Mouse (Mus musculus) midbrain, embryonic 15.5 days (tissue): ENCODE data around the gene Irf9. TPM values are rescaled to one million over a fixed set of nuclear protein-coding genes. Genes with fewer than 3 reads are reported as not detected.
A peak's percentile ranks its signal among the peaks of the same experiment; 100 is the strongest.

Experiments used
- ATAC-seq: fragments of 200-750 bp; cut with Nextera tagmentation; replicated peaks from 2 replicates; pipeline ENCODE4 v1.8.0; 2017; ENCODE audit warnings: moderate TSS enrichment
- H3K27ac ChIP-seq: fragments of 300-500 bp; sonication (generic); 2 replicates; pipeline ENCODE4 v1.5.1; 2015; ENCODE audit warnings: mild to moderate bottlenecking, inconsistent platforms
- H3K27me3 ChIP-seq: fragments of 300-500 bp; sonication (generic); replicated peaks from 2 replicates; pipeline ENCODE4 v1.6.1; 2015; ENCODE audit warnings: inconsistent platforms
- H3K36me3 ChIP-seq: fragments of 300-500 bp; sonication (generic); replicated peaks from 2 replicates; pipeline ENCODE4 v1.6.1; 2015; ENCODE audit warnings: inconsistent platforms
- H3K4me1 ChIP-seq: fragments of 300-500 bp; sonication (generic); 2 replicates; pipeline ENCODE4 v1.6.1; 2015; ENCODE audit warnings: inconsistent platforms
- H3K4me2 ChIP-seq: fragments of 300-500 bp; sonication (generic); 2 replicates; pipeline ENCODE4 v1.6.1; 2015; ENCODE audit warnings: inconsistent platforms, mild to moderate bottlenecking, moderate library complexity
- H3K4me3 ChIP-seq: fragments of 300-500 bp; sonication (generic); 2 replicates; pipeline ENCODE4 v1.5.1; 2015; ENCODE audit warnings: mild to moderate bottlenecking, inconsistent platforms
- H3K9ac ChIP-seq: fragments of 300-500 bp; sonication (generic); 2 replicates; pipeline ENCODE4 v1.6.1; 2015; ENCODE audit warnings: mild to moderate bottlenecking, inconsistent platforms
- H3K9me3 ChIP-seq: fragments of 300-500 bp; sonication (generic); 2 replicates; pipeline ENCODE4 v1.6.1; 2016; ENCODE audit warnings: inconsistent platforms
- WGBS: fragments of 180-500 bp; shearing (Covaris S2); methylation state at CpG from one replicate; pipeline ENCODE4 v1.1.7; 2015; ENCODE audit warnings: mixed read lengths; 5-methylcytosine and 5-hydroxymethylcytosine counted together
- polyA plus RNA-seq: library from polyadenylated mRNA; unstranded; fragments of >200 nt; fragmentation: Nextera tagmentation; extraction: Ambion mirVana; gene quantifications from 2 replicates; pipeline ENCODE4 v1.2.1, GENCODE M21; 2015

Irf9 gene
- polyA plus RNA-seq, 1 experiment from 2014 or later, result 10.0 TPM

DNA sequence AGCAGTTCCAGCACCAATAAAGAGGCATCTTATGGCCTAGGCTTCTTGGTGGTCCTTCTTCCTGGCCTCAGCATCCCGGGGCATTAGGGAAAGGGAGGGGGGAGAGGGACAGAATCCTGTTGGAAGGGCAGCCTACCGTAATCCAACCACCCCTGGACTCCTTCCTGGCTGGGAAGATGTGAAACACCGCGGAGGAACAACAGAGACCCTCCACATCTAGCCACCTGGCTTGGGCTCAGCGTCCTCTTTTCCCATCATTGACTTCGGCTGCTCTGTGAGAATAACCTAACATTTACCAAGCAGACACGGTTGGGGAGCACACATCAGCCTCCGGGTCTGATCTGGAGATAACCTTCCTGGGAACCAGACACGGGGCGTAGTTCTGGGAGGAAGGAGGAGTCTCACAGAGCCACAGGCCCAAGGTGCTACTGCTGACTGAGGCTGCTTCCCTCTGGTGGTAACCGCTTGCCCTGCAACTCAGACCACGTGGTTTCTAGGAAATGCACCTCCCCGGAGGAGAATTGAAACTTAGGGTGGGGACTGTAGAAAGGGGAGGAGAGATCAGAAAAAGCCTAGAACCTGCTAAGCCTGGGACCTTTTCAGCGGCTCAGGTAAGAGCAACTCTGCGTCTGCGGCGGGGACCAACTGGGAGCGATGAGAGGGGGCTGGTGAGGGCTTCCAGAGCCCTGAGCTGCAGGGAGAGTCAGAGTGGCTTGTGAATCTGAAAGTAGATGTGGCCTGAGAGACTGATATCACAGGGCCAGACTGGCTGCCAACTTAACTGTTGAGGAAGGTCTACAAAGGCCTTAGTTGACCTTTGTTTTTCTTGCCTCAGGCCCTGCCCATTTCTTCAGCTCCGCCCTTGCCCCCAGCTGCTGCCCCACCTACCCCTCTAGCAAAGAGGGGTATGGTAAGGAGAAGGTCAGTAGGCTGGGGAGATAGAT lies 534 bp downstream of the Irf9 start:
- Histone ChIP-seq H3K36me3 (peaks cover 58% of the 10 kb centered on the region), H3K27ac (0 out of 2 replicates have a peak overlapping the region, but pooled peaks have one; percentile 38), H3K27me3 (no peaks in the 10 kb centered on the region), H3K9ac (0 out of 2 replicates have a peak overlapping the region, but pooled peaks have one; percentile 2), H3K4me1 (peaks cover 8% of the 10 kb centered on the region), H3K4me3 (peak overlapping the region; percentile 26), H3K4me2 (peak overlapping the region; percentile 41), H3K9me3 (no peaks in the 10 kb centered on the region)
- WGBS, result 22% methylated on average over 19 of the region's 19 CpGs
- peak; percentile 90 for ATAC-seq

DNA sequence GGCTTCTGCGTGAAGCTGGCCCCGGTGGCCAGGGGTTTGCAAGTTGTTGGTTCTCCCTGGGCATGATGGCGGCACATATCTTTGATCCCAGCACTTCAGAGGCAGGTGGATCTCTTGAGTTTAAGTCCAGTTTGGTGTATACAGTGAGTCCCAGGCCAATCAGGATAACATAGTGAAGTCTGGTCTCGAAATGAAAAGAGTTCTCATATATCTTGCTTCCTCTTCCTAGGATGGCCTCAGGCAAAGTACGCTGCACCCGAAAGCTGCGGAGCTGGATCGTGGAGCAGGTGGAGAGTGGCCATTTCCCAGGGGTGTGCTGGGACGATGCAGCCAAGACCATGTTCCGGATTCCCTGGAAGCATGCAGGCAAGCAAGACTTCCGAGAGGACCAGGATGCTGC lies 1.5 kb downstream of the Irf9 start:
- WGBS, result 94% methylated on average over 11 of the region's 11 CpGs
- Histone ChIP-seq H3K4me2 (no peak overlapping the region), H3K36me3 (peaks cover 57% of the 10 kb centered on the region), H3K27me3 (no peaks in the 10 kb centered on the region), H3K4me1 (peaks cover 8% of the 10 kb centered on the region), H3K4me3 (no peak overlapping the region), H3K9me3 (no peaks in the 10 kb centered on the region), H3K9ac (no peak overlapping the region), H3K27ac (no peak overlapping the region)
- ATAC-seq, result no peak

DNA sequence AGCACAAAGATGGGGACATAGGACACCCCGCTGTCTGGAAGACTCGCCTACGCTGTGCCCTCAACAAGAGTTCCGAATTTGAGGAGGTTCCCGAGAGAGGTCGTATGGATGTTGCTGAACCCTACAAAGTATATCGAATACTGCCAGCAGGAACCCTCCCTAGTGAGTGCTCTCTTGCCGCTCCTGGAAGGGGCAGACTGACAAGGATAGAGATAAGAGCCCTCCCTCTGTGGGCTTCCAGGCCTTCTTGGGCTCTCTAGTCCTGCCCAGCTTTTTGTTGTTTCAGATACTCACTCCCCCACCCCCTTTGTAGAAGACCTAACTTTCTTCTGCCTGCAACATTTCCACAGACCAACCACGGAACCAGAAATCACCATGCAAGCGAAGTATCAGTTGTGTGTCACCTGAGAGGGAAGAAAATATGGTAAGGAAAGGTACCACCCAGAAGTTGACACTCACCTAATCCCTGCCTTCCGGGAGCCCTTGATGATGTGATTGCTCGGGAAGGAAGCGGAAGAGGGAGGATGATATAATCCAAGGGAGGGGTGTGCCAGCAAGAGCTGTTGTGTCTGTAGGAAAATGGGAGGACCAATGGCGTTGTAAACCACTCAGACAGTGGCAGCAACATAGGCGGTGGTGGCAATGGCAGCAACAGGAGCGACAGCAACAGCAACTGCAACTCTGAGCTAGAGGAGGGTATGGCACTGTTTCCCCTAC lies 2.5 kb downstream of the Irf9 start:
- peaks cover 49% of the 10 kb centered on the region for H3K36me3 ChIP-seq
- H3K9ac ChIP-seq, result no peak overlapping the region
- no peak overlapping the region for H3K27ac ChIP-seq
- H3K4me1 ChIP-seq, result peaks cover 8% of the 10 kb centered on the region
- no peaks in the 10 kb centered on the region for H3K9me3 ChIP-seq
- H3K4me2 ChIP-seq, result no peak overlapping the region
- ATAC-seq, result no peak
- 94% methylated on average over 16 of the region's 16 CpGs for WGBS
- H3K4me3 ChIP-seq, result no peak overlapping the region
- no peaks in the 10 kb centered on the region for H3K27me3 ChIP-seq

DNA sequence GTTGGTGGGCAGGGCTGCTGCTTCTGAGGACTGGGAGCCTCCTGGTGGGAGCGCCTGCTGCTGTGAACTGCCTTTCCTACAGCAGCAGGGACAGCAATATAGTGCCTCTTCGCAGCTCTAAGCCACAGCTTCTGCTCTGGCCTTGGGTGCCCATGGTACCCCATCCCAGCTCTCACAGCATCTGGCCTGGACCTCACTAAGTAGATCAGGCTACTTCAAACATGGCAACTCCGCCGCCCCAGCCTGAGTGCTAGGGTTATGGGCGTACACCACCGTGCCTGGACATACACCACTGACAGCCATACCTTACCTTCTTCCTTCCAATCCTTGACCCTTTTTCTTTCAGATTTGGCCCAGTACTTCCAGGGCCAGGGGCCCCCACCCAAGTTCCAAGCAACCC lies 5.0 kb downstream of the Irf9 start:
- peaks cover 32% of the 10 kb centered on the region for H3K36me3 ChIP-seq
- ATAC-seq, result no peak
- 98% methylated on average over 6 of the region's 6 CpGs for WGBS

DNA sequence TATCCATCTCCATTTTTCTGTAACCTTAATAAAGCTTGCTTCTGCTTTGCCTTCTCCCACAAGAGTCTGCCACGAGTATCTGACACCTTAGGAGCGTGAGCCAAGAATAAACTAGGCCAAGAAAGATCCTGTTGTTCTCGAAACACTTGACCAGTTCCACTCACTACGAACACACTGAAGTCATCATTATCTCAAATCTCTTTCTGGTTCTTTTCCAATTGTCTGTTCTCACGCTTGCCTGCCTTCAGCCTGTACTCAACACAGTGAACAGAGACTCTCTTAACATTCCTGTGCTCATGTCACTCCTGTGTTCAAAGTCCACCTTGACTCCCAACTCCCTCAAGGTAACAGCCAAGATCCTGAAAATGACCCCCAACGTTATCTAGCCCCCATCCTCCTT lies 10.0 kb downstream of the Irf9 start:
- H3K4me2 ChIP-seq, result no peak overlapping the region
- 63% methylated on average over 6 of the region's 6 CpGs for WGBS
- ATAC-seq, result no peak

More for the DNA sequence above, 5.0 kb downstream of the Irf9 start:
- peaks cover 8% of the 10 kb centered on the region for H3K4me1 ChIP-seq
- H3K9me3 ChIP-seq, result no peaks in the 10 kb centered on the region
- H3K27me3 ChIP-seq, result no peaks in the 10 kb centered on the region
- H3K4me2 ChIP-seq, result no peak overlapping the region
- no peak overlapping the region for H3K9ac ChIP-seq
- H3K4me3 ChIP-seq, result no peak overlapping the region
- no peak overlapping the region for H3K27ac ChIP-seq

DNA sequence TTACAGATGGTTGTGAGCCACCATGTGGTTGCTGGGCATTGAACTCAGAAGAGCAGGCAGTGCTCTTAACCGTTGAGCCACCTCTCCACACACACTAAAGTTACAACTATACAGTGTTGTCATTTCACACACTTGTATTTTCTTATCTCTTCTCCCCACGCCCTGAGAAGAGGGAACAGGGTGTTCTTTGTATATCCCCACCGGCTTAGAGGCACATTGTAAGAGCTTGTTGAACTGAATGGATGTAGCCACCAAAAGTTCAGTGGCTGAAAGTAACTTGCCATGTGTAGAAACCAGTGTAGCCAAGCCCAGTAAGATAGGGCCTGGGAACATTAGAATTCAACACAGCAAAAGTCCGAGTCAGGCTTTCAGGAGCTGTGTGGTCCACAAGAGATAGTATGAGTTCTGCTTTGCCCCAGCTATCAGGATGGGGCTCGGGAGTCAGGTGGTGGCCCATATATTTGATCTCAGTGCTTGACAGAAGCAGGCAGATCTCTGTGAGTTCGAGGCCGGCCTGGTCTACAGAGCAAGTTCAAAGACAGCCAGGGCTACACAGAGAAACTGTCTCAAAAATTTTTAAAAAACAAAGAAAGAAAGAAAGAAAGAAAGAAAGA lies 11.3 kb downstream of the Irf9 start:
- Histone ChIP-seq H3K36me3 (peaks cover 3% of the 10 kb centered on the region; the same call in 1 of the 2 replicates), H3K27ac (no peak overlapping the region), H3K27me3 (no peaks in the 10 kb centered on the region), H3K9me3 (no peaks in the 10 kb centered on the region), H3K9ac (no peak overlapping the region), H3K4me2 (no peak overlapping the region), H3K4me1 (no peaks in the 10 kb centered on the region), H3K4me3 (no peak overlapping the region)
- no peak for ATAC-seq
- 81% methylated on average over 7 of the region's 7 CpGs for WGBS

More for the DNA sequence above, 10.0 kb downstream of the Irf9 start:
- H3K27me3 ChIP-seq, result no peaks in the 10 kb centered on the region
- no peak overlapping the region for H3K4me3 ChIP-seq
- no peaks in the 10 kb centered on the region for H3K4me1 ChIP-seq
- H3K27ac ChIP-seq, result no peak overlapping the region
- H3K9ac ChIP-seq, result no peak overlapping the region
- peaks cover 13% of the 10 kb centered on the region for H3K36me3 ChIP-seq
- H3K9me3 ChIP-seq, result no peaks in the 10 kb centered on the region

DNA sequence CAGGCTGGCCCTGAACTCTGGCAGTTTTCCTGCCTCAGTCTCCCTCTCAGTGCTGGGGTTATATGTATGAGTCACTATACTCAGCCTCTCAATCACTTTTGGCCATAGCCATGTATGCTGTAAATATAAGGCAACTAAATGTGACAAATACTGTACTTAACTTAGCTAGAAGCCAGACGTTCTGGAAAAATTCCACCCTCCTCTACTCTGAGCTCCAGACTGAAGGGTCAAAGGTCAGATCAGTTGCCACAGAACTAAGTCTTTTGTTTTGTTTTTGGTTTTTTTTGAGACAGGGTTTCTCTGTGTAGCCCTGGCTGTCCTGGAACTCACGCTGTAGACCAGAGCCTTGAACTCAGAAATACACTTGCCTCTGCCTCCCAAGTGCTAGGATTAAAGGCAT lies 12.5 kb downstream of the Irf9 start:
- Histone ChIP-seq H3K4me1 (no peaks in the 10 kb centered on the region), H3K27me3 (no peaks in the 10 kb centered on the region), H3K9ac (no peak overlapping the region), H3K36me3 (no peaks in the 10 kb centered on the region), H3K4me2 (no peak overlapping the region), H3K27ac (no peak overlapping the region), H3K9me3 (no peaks in the 10 kb centered on the region), H3K4me3 (no peak overlapping the region)
- WGBS, result 60% methylated on average over 2 of the region's 2 CpGs
- ATAC-seq, result no peak

DNA sequence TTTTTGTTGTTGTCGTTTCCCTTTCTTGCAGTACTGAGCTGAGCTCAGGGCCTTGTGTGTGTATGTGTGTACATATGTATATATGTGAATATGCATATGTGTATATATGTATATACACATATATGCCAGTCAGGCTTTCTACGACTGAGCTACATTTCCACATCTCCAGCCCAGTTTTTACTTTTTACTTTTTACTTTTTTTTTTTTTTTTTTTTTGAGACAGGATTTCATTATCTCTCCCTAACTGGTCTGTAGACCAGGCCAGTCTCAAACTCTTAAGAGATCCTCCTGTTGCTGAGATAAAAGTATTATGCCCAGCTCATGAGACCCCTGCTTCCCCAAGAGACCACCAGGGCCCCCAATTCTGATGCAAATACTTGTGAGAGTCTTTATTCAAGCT lies 13.5 kb downstream of the Irf9 start:
- Histone ChIP-seq H3K9me3 (no peaks in the 10 kb centered on the region), H3K4me1 (no peaks in the 10 kb centered on the region), H3K36me3 (no peaks in the 10 kb centered on the region), H3K9ac (no peak overlapping the region), H3K27me3 (no peaks in the 10 kb centered on the region), H3K27ac (no peak overlapping the region), H3K4me2 (no peak overlapping the region), H3K4me3 (no peak overlapping the region)
- WGBS, result 94% methylated on average over 2 of the region's 2 CpGs
- ATAC-seq, result no peak

DNA sequence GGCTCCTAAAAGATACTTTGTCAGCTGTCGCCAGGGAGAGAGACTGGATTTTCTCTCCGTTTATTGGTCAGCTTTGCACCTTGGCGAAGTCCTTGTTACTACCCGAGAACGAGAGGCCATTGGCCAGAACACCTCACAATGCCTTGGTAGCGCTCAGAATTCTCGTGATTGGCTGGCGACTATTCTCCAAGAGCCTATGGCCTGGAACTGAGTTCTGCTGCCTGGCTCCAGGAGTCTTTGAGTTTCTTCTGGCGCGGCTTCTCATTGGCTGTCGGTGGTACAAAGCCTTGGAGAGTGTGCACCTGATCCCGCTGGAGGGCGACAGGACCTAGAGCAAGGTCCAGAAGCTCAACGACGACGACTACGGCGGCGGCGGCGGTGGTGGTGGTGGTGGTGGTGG lies 14.5 kb downstream of the Irf9 start, which contains the start of gene Rec8:
TSS of gene Rec8 (plus strand) at position 216 of the 400 bp plus-strand sequence.
- no peak within 1 kb of the TSS for H3K9ac ChIP-seq
- ATAC-seq, result peak; percentile 77
- H3K27me3 ChIP-seq, result no peaks in the 10 kb centered on the region
- peak within 1 kb of the TSS; percentile 31 for H3K4me2 ChIP-seq
- peak within 1 kb of the TSS; percentile 24 for H3K4me3 ChIP-seq
- no peaks in the 10 kb centered on the region for H3K9me3 ChIP-seq
- H3K36me3 ChIP-seq, result no peaks in the 10 kb centered on the region
- H3K4me1 ChIP-seq, result no peaks in the 10 kb centered on the region
- H3K27ac ChIP-seq, result no peak within 1 kb of the TSS
- WGBS, result 21% methylated on average over 21 of the region's 21 CpGs

DNA sequence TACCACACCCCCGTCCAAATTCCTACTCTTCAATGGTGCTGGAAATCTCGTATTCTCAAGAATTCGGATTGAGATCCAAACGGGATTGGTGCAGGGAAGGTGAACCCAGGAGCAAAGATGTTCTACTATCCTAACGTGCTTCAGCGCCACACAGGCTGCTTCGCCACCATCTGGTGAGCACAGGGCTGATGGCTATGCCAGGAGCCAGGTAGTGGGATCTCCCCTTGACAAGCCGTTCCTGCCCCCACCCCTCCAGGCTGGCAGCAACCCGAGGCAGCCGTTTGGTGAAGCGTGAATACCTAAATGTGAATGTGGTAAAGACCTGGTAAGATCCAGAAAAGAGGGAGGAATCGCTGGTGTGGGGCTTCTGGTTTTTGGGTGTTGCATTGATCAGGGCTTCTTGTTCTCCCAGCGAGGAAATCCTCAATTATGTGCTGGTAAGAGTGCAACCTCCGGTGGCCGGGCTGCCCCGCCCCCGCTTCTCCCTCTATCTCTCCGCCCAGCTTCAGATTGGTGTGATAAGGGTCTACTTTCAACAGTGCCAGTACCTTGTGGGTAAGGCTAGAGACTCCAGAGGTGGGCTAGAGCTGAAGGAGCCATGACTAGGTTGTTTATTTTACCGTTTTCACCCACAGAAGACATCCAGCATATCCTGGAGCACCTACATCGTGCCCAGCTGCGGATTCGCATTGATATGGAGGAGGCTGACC lies 15.3 kb downstream of the Irf9 start:
- H3K4me3 ChIP-seq, result peak overlapping the region; percentile 24
- no peak for ATAC-seq
- 58% methylated on average over 22 of the region's 22 CpGs for WGBS
- H3K4me2 ChIP-seq, result peak overlapping the region; percentile 31
- no peak overlapping the region for H3K27ac ChIP-seq
- no peaks in the 10 kb centered on the region for H3K27me3 ChIP-seq
- H3K36me3 ChIP-seq, result no peaks in the 10 kb centered on the region
- H3K9ac ChIP-seq, result no peak overlapping the region
- no peaks in the 10 kb centered on the region for H3K4me1 ChIP-seq
- no peaks in the 10 kb centered on the region for H3K9me3 ChIP-seq

DNA sequence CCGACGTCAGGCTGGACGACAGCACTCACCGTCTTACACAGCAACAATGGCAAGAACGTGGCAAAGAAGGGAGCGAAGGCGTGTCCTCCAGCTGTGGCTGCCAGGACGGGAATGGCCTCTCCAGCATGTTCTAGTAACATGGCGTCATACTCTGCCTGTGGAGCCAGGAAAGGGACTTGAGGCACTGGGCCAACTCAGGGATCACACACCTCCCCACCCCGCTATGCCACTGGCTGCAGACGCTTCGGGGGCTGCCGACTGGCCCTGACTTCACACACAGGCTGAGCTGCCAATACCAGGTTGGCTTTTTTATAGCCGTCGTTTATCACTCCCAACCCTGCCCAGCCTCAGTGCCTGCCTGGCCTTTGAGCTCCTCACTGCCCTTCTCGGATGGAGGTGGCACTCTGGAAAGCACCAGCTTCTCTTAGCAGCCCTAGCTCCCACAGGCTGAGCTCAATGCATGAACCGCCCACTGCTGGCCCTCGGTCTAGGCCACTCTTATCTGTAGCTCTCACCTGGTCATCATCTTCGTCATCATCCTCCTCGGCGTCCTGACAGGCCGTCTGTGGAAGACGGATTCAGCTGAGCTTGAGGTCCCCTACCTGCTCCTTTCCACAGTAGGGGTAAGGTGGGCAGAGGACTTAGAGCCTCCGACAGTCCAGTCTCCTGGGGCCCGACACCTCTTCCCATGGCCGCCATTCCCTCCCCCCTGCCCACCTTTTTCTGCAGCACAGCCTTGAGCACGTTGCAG lies 24.9 kb downstream of the Irf9 start:
- Histone ChIP-seq H3K9me3 (no peaks in the 10 kb centered on the region), H3K4me2 (no peak overlapping the region), H3K36me3 (peaks cover 78% of the 10 kb centered on the region), H3K9ac (no peak overlapping the region), H3K27ac (no peak overlapping the region), H3K27me3 (no peaks in the 10 kb centered on the region), H3K4me3 (no peak overlapping the region), H3K4me1 (no peaks in the 10 kb centered on the region)
- 95% methylated on average over 27 of the region's 27 CpGs for WGBS
- ATAC-seq, result no peak
